Mouse (Mus musculus): ENCODE results near the gene Naa38. TPM values are rescaled to one million over a fixed set of nuclear protein-coding genes. Genes with fewer than 3 reads are reported as not detected.
"Not testable (repeated sequence)": the region's sequence is repeated elsewhere in the genome, so short reads cannot be mapped to it uniquely, and the experiment has no call there.

Naa38 gene
- polyA plus RNA-seq (2016; fragmentation: Nextera tagmentation; extraction: Ambion mirVana) = 126 and 136 TPM in 2 replicates

GRCm38 (mm10) chr11:69395235-69395633, at the start of gene Naa38, which contains the start of gene Cyb5d1:
Gene Naa38, plus strand, starts transcription at chr11:69395487.
Gene Cyb5d1, minus strand, starts transcription at chr11:69395631.
- Histone ChIP-seq H3K4me3 (replicated peaks) (peak within 1 kb of the TSS; percentile 66), H3K4me2 (peak within 1 kb of the TSS; percentile 84), H3K4me1 (replicated peaks) (peaks cover 43% of the 10 kb centered on the region), H3K9ac (replicated peaks) (peak within 1 kb of the TSS; percentile 88), H3K27ac (peak within 1 kb of the TSS; percentile 93), H3K36me3 (peaks cover 22% of the 10 kb centered on the region)
- not testable (repeated sequence) for H3K9me3 ChIP-seq, H3K27me3 ChIP-seq
- under 1% methylated on average over 24 of the region's 24 CpGs for WGBS
- peak; percentile 29 for ATAC-seq (ENCODE audit: insufficient number of reproducible peaks, insufficient read depth, low FRiP score, low TSS enrichment, low read depth)

GRCm38 (mm10) chr11:69346441-69346840, 48.8 kb upstream of the Naa38 start:
- H3K4me2 ChIP-seq = no peak overlapping the region
- H3K9ac ChIP-seq (replicated peaks) = no peak overlapping the region
- ATAC-seq (ENCODE audit: insufficient number of reproducible peaks, insufficient read depth, low FRiP score, low TSS enrichment, low read depth) = no peak
- H3K4me3 ChIP-seq (replicated peaks) = no peak overlapping the region
- 86% methylated on average over 25 of the region's 26 CpGs for WGBS
- no peaks in the 10 kb centered on the region for H3K27me3 ChIP-seq
- H3K36me3 ChIP-seq = peaks cover 89% of the 10 kb centered on the region
- H3K4me1 ChIP-seq (replicated peaks) = peaks cover 2% of the 10 kb centered on the region
- H3K27ac ChIP-seq = no peak overlapping the region
- no peaks in the 10 kb centered on the region for H3K9me3 ChIP-seq

GRCm38 (mm10) chr11:69356544-69356943, 38.7 kb upstream of the Naa38 start:
- Histone ChIP-seq H3K36me3 (peaks cover 100% of the 10 kb centered on the region), H3K4me2 (no peak overlapping the region), H3K4me3 (replicated peaks) (no peak overlapping the region), H3K4me1 (replicated peaks) (no peaks in the 10 kb centered on the region), H3K9me3 (no peaks in the 10 kb centered on the region), H3K27ac (no peak overlapping the region), H3K27me3 (no peaks in the 10 kb centered on the region), H3K9ac (replicated peaks) (no peak overlapping the region)
- WGBS = 84% methylated on average over 5 of the region's 5 CpGs
- no peak for ATAC-seq (ENCODE audit: insufficient number of reproducible peaks, insufficient read depth, low FRiP score, low TSS enrichment, low read depth)

GRCm38 (mm10) chr11:69357690-69358089, 37.6 kb upstream of the Naa38 start:
- H3K4me2 ChIP-seq = no peak overlapping the region
- ATAC-seq (ENCODE audit: insufficient number of reproducible peaks, insufficient read depth, low FRiP score, low TSS enrichment, low read depth) = no peak
- no peak overlapping the region for H3K27ac ChIP-seq
- peaks cover 2% of the 10 kb centered on the region; the same call in 1 of the 2 replicates for H3K4me1 ChIP-seq (replicated peaks)
- peaks cover 100% of the 10 kb centered on the region for H3K36me3 ChIP-seq
- H3K4me3 ChIP-seq (replicated peaks) = no peak overlapping the region
- no peak overlapping the region for H3K9ac ChIP-seq (replicated peaks)
- no peaks in the 10 kb centered on the region for H3K9me3 ChIP-seq
- WGBS = 83% methylated on average over 12 of the region's 12 CpGs
- no peaks in the 10 kb centered on the region for H3K27me3 ChIP-seq

- WGBS = 55% methylated on average over 7 of the region's 7 CpGs
- Histone ChIP-seq H3K9me3 (no peaks in the 10 kb centered on the region), H3K4me2 (no peak overlapping the region), H3K27me3 (no peaks in the 10 kb centered on the region), H3K4me3 (replicated peaks) (no peak overlapping the region), H3K9ac (replicated peaks) (no peak overlapping the region), H3K36me3 (peaks cover 75% of the 10 kb centered on the region), H3K4me1 (replicated peaks) (peaks cover 29% of the 10 kb centered on the region), H3K27ac (no peak overlapping the region)
- ATAC-seq (ENCODE audit: insufficient number of reproducible peaks, insufficient read depth, low FRiP score, low TSS enrichment, low read depth) = no peak
Observed at GRCm38 (mm10) chr11:69362021-69362420, 33.3 kb upstream of the Naa38 start.

GRCm38 (mm10) chr11:69362479-69362878, 32.8 kb upstream of the Naa38 start:
- Histone ChIP-seq H3K4me3 (replicated peaks) (no peak overlapping the region), H3K36me3 (peaks cover 70% of the 10 kb centered on the region), H3K9ac (replicated peaks) (no peak overlapping the region), H3K9me3 (no peaks in the 10 kb centered on the region), H3K4me1 (replicated peaks) (peaks cover 29% of the 10 kb centered on the region), H3K27ac (peak overlapping the region; percentile 31; the same call in 1 of the 2 replicates), H3K27me3 (no peaks in the 10 kb centered on the region), H3K4me2 (no peak overlapping the region)
- 42% methylated on average over 2 of the region's 2 CpGs for WGBS
- no peak for ATAC-seq (ENCODE audit: insufficient number of reproducible peaks, insufficient read depth, low FRiP score, low TSS enrichment, low read depth)

GRCm38 (mm10) chr11:69364376-69364775, 30.9 kb upstream of the Naa38 start:
- no peak for ATAC-seq (ENCODE audit: insufficient number of reproducible peaks, insufficient read depth, low FRiP score, low TSS enrichment, low read depth)
- Histone ChIP-seq H3K36me3 (peaks cover 51% of the 10 kb centered on the region), H3K4me1 (replicated peaks) (peaks cover 35% of the 10 kb centered on the region), H3K9me3 (no peaks in the 10 kb centered on the region), H3K4me2 (peak overlapping the region; percentile 97), H3K27me3 (no peaks in the 10 kb centered on the region), H3K4me3 (replicated peaks) (0 out of 2 replicates have a peak overlapping the region, but pooled peaks have one; percentile 95), H3K9ac (replicated peaks) (no peak overlapping the region), H3K27ac (peak overlapping the region; percentile 100)
- WGBS = 54% methylated on average over 8 of the region's 8 CpGs

- WGBS = 0% methylated on average over 6 of the region's 6 CpGs
- Histone ChIP-seq H3K4me3 (replicated peaks) (peak overlapping the region; percentile 95), H3K9ac (replicated peaks) (peak overlapping the region; percentile 73; the same call in 1 of the 2 replicates), H3K36me3 (peaks cover 46% of the 10 kb centered on the region), H3K27ac (peak overlapping the region; percentile 100), H3K4me1 (replicated peaks) (peaks cover 36% of the 10 kb centered on the region), H3K4me2 (peak overlapping the region; percentile 97), H3K27me3 (no peaks in the 10 kb centered on the region), H3K9me3 (no peaks in the 10 kb centered on the region)
- ATAC-seq (ENCODE audit: insufficient number of reproducible peaks, insufficient read depth, low FRiP score, low TSS enrichment, low read depth) = no peak
Observed at GRCm38 (mm10) chr11:69364910-69365309, 30.4 kb upstream of the Naa38 start.

GRCm38 (mm10) chr11:69365722-69366121, 29.6 kb upstream of the Naa38 start:
- no peaks in the 10 kb centered on the region for H3K27me3 ChIP-seq
- H3K4me2 ChIP-seq = peak overlapping the region; percentile 97
- no peak for ATAC-seq (ENCODE audit: insufficient number of reproducible peaks, insufficient read depth, low FRiP score, low TSS enrichment, low read depth)
- no peaks in the 10 kb centered on the region for H3K9me3 ChIP-seq
- H3K36me3 ChIP-seq = peaks cover 38% of the 10 kb centered on the region
- 17% methylated on average over 6 of the region's 6 CpGs for WGBS
- H3K9ac ChIP-seq (replicated peaks) = peak overlapping the region; percentile 73
- peak overlapping the region; percentile 95 for H3K4me3 ChIP-seq (replicated peaks)
- peaks cover 41% of the 10 kb centered on the region for H3K4me1 ChIP-seq (replicated peaks)
- peak overlapping the region; percentile 100 for H3K27ac ChIP-seq

GRCm38 (mm10) chr11:69366157-69366854, 29.0 kb upstream of the Naa38 start:
- H3K27me3 ChIP-seq = no peaks in the 10 kb centered on the region
- peak overlapping the region; percentile 73 for H3K9ac ChIP-seq (replicated peaks)
- WGBS = under 1% methylated on average over 26 of the region's 26 CpGs
- ATAC-seq (ENCODE audit: insufficient number of reproducible peaks, insufficient read depth, low FRiP score, low TSS enrichment, low read depth) = peak; percentile 85
- H3K36me3 ChIP-seq = peaks cover 34% of the 10 kb centered on the region
- H3K9me3 ChIP-seq = no peaks in the 10 kb centered on the region
- H3K27ac ChIP-seq = peak overlapping the region; percentile 100
- H3K4me3 ChIP-seq (replicated peaks) = peak overlapping the region; percentile 95
- peak overlapping the region; percentile 97 for H3K4me2 ChIP-seq
- peaks cover 46% of the 10 kb centered on the region for H3K4me1 ChIP-seq (replicated peaks)

GRCm38 (mm10) chr11:69366855-69367615, 28.3 kb upstream of the Naa38 start:
- H3K4me2 ChIP-seq = peak overlapping the region; percentile 97
- H3K4me3 ChIP-seq (replicated peaks) = peak overlapping the region; percentile 95
- no peaks in the 10 kb centered on the region for H3K9me3 ChIP-seq
- H3K9ac ChIP-seq (replicated peaks) = peak overlapping the region; percentile 100
- peaks cover 33% of the 10 kb centered on the region for H3K36me3 ChIP-seq
- H3K27ac ChIP-seq = peak overlapping the region; percentile 100
- no peak for ATAC-seq (ENCODE audit: insufficient number of reproducible peaks, insufficient read depth, low FRiP score, low TSS enrichment, low read depth)
- no peaks in the 10 kb centered on the region for H3K27me3 ChIP-seq
- peaks cover 54% of the 10 kb centered on the region for H3K4me1 ChIP-seq (replicated peaks)
- WGBS = under 1% methylated on average over 22 of the region's 22 CpGs

Measured in limb, embryonic 12.5 days (tissue).